Mouse (Mus musculus) liver, embryonic 16.5 days (tissue): ENCODE measurements around the gene Amz2. TPM values are rescaled to one million over a fixed set of nuclear protein-coding genes. Genes with fewer than 3 reads are reported as not detected.

ENCODE experiments used
- ATAC-seq: fragments of 200-750 bp; cut with Nextera tagmentation; 2 replicates; pipeline ENCODE4 v1.8.0; 2017; ENCODE audit warnings: low read depth, mild to moderate bottlenecking, moderate number of reproducible peaks, moderate library complexity
- H3K27ac ChIP-seq: fragments of 300-500 bp; sonication (generic); 2 replicates; pipeline ENCODE4 v1.5.1; 2014; ENCODE audit warnings: mild to moderate bottlenecking, low read length
- H3K27me3 ChIP-seq: fragments of 300-500 bp; sonication (generic); 2 replicates; pipeline ENCODE4 v1.6.1; 2014; ENCODE audit warnings: low read depth, low read length, mixed read lengths; ENCODE audit not compliant: control insufficient read depth, insufficient read depth
- H3K36me3 ChIP-seq: fragments of 300-500 bp; sonication (generic); 2 replicates; pipeline ENCODE4 v1.6.1; 2014; ENCODE audit warnings: mild to moderate bottlenecking; ENCODE audit not compliant: control insufficient read depth, insufficient read depth
- H3K4me1 ChIP-seq: fragments of 300-500 bp; sonication (generic); 2 replicates; pipeline ENCODE4 v1.6.1; 2014; ENCODE audit warnings: low read depth, low read length, mixed read lengths; ENCODE audit not compliant: control insufficient read depth
- H3K4me2 ChIP-seq: fragments of 300-500 bp; sonication (generic); 2 replicates; pipeline ENCODE4 v1.6.1; 2014; ENCODE audit warnings: low read depth, low read length, mixed read lengths
- H3K4me3 ChIP-seq: fragments of 300-500 bp; sonication (generic); 2 replicates; pipeline ENCODE4 v1.5.1; 2014; ENCODE audit warnings: low read depth, mild to moderate bottlenecking, low read length
- H3K9ac ChIP-seq: fragments of 300-500 bp; sonication (generic); 2 replicates; pipeline ENCODE4 v1.6.1; 2014; ENCODE audit warnings: low read depth, low read length
- H3K9me3 ChIP-seq: fragments of 300-500 bp; sonication (generic); replicated peaks from 2 replicates; pipeline ENCODE4 v1.6.1; 2016; ENCODE audit warnings: low read length; ENCODE audit not compliant: control insufficient read depth
- WGBS: fragments of 180-500 bp; shearing (Covaris S2); extraction: QIAGEN DNeasy Blood & Tissue Kit; methylation state at CpG from one replicate; pipeline ENCODE4 v1.1.7; 2014; ENCODE audit not compliant: insufficient replicate concordance; 5-methylcytosine and 5-hydroxymethylcytosine counted together
- polyA plus RNA-seq: library from polyadenylated mRNA; unstranded; fragments of >200 nt; fragmentation: Nextera tagmentation; extraction: Ambion mirVana; gene quantifications from 2 replicates; pipeline ENCODE4 v1.2.1, GENCODE M21; 2015

Gene Amz2
- polyA plus RNA-seq, 1 experiment from 2014 or later = 11.4 TPM

DNA sequence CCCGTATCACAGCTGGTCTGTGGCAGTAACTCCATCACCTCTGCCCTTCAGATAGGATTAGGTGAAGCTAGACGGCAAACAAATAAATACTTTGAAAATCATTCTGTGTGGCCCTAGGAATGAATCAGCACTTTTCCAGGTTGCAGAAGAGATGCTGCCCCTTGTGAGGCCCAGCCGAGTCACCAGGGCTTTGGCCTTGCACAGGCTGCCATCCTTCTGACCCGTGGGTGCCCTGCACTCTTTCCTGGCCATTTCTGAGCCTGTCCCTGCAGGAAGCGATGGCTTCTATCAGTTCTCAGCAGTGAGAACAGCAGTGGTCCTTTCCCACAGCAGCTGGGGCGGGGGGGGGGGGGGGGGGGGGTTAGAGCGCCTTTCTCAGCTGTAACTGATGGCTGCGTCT, 11.1 kb downstream of the Amz2 start:
- Histone ChIP-seq H3K4me2 (no peak overlapping the region), H3K4me3 (no peak overlapping the region), H3K9me3 (no peaks in the 10 kb centered on the region), H3K27me3 (no peaks in the 10 kb centered on the region), H3K9ac (no peak overlapping the region), H3K36me3 (peaks cover 7% of the 10 kb centered on the region), H3K4me1 (peaks cover 17% of the 10 kb centered on the region), H3K27ac (no peak overlapping the region)
- 55% methylated on average over 8 of the region's 8 CpGs for WGBS
- no peak for ATAC-seq

DNA sequence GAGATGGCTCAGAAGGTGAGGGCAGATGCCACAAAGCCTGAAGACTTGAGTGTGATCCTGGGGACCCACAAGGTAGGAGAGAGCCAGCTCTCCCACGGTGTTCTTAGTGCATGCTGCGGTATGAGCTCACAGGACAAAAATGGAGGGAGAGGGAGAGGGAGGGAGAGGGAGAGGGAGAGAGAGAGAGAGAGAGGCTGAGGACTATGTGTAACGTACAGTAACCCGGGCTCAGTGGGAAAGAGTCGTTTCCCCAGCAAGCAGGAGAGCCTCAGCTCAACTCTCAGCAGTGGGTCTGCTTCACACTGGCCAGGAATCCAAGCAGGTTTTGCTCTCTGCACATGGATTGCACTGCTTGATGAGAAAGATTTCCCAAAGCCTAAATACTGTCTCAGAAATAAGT, 13.5 kb downstream of the Amz2 start:
- 35% methylated on average over 5 of the region's 5 CpGs for WGBS
- no peaks in the 10 kb centered on the region for H3K9me3 ChIP-seq
- no peak overlapping the region for H3K9ac ChIP-seq
- H3K4me1 ChIP-seq = peaks cover 23% of the 10 kb centered on the region
- no peak overlapping the region; the same call in 1 of the 2 replicates for H3K27ac ChIP-seq
- peaks cover 7% of the 10 kb centered on the region; the same call in 1 of the 2 replicates for H3K36me3 ChIP-seq
- no peak overlapping the region; the same call in 1 of the 2 replicates for H3K4me3 ChIP-seq
- ATAC-seq = no peak
- no peaks in the 10 kb centered on the region for H3K27me3 ChIP-seq
- H3K4me2 ChIP-seq = peak overlapping the region; percentile 86

DNA sequence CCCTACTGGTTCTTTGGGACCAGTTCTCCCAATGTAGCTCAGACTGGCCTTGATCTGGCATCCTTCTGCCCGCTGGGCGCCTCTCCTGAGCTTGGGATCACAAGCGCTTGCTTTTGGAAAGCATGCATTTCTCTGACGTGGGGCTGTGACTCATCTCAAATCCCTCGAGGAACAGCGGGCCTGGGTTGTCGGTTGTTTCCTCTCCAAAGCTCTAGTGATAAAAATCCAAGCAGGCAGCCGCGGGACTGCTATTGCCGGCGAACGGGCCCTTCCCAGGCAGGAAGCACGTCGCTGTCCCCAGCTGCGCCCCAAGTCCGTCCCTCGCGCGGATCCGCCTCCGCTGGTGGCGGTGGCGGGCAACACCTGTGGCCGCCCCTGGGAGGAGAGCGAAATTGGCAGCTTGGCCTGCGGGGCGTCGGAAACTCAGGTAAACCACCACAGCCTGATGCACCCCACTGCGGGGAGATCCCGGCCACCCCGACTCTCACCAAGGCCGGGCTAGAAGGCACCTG, 14.1 kb downstream of the Amz2 start:
- H3K27ac ChIP-seq = peak overlapping the region; percentile 10; the same call in 1 of the 2 replicates
- WGBS = 3% methylated on average over 32 of the region's 32 CpGs
- H3K4me3 ChIP-seq = peak overlapping the region; percentile 66
- no peaks in the 10 kb centered on the region for H3K9me3 ChIP-seq
- peak; percentile 80 for ATAC-seq
- peaks cover 23% of the 10 kb centered on the region for H3K4me1 ChIP-seq
- 0 out of 2 replicates have a peak, but pooled peaks cover 4% of the 10 kb centered on the region for H3K36me3 ChIP-seq
- peak overlapping the region; percentile 86 for H3K4me2 ChIP-seq
- no peaks in the 10 kb centered on the region for H3K27me3 ChIP-seq
- peak overlapping the region; percentile 69 for H3K9ac ChIP-seq

DNA sequence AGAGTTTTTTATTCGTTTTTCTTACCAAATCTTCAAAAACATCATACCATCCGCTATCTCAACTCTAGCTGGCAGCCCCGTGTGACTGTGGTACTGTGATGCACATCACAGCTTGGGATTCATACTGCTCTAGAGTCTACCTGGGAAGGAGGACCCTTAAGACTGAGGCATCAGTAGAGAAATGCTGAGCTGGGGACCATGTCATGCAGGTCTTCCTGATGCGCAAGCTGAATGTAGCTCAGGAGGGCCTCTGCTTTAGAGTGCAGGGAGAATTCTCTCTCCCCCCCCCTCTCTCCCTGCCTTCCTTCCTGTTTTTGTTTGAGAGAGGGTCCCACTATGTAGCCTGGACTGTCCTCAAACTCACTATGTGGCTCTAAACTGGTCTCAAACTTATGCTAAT, 14.9 kb downstream of the Amz2 start:
- peaks cover 23% of the 10 kb centered on the region for H3K4me1 ChIP-seq
- no peak overlapping the region for H3K27ac ChIP-seq
- H3K4me3 ChIP-seq = peak overlapping the region; percentile 66
- ATAC-seq = no peak
- H3K27me3 ChIP-seq = no peaks in the 10 kb centered on the region
- no peaks in the 10 kb centered on the region for H3K9me3 ChIP-seq
- H3K9ac ChIP-seq = peak overlapping the region; percentile 69
- WGBS = 42% methylated on average over 4 of the region's 4 CpGs
- peak overlapping the region; percentile 86 for H3K4me2 ChIP-seq
- no peaks in the 10 kb centered on the region for H3K36me3 ChIP-seq

DNA sequence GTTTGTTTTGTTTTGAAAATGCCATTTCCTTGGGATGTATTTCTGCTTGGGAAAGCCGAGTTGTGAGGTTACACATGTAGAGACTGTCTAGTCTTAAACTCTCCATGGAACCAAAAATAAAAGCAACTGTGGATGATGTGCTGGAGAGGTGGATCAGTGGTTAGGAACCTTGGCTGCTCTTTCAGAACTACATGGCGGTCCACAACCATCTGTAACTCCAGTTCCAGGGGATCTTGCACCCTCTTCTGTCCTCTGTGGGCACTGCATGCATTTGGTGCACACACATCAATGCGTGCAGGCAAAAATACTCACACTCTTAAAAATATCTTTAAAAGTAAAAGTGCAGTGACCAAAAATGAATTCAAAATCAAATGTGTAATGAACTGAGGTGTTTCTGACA, 15.4 kb downstream of the Amz2 start:
- Histone ChIP-seq H3K4me3 (no peak overlapping the region), H3K36me3 (no peaks in the 10 kb centered on the region), H3K9me3 (no peaks in the 10 kb centered on the region), H3K9ac (no peak overlapping the region), H3K27me3 (no peaks in the 10 kb centered on the region), H3K4me2 (no peak overlapping the region), H3K27ac (no peak overlapping the region), H3K4me1 (peaks cover 23% of the 10 kb centered on the region)
- 53% methylated on average over 3 of the region's 3 CpGs for WGBS
- ATAC-seq = no peak

DNA sequence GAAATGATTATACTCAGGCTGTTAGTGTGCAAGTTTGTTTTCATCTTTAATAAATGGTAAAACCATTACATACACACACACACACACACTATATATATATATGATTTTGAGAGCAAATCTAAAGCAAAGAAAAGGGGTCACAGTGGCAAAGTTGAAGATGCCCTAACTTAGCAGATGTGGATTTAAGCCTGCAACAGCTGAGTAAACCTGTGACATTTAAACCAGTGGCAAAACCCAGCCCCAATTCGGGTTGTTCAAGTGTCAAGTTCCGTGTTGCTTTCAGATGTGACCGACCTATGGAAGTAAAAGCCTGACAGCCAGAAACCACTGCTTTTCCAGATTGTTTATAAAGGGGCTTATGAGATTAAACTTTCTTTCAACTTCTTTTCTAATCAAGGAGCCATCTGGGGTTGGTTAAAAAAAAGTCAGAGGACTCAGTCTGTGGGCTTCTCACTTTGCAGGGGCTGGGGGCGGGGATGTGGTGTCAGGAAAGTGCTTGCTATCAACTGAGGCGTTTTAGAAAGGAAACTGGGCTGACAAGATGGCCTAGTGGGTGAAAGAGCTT, 16.5 kb downstream of the Amz2 start:
- 44% methylated on average over 5 of the region's 5 CpGs for WGBS
- Histone ChIP-seq H3K36me3 (no peaks in the 10 kb centered on the region), H3K4me2 (no peak overlapping the region), H3K9ac (no peak overlapping the region), H3K9me3 (no peaks in the 10 kb centered on the region), H3K4me1 (peaks cover 23% of the 10 kb centered on the region), H3K27ac (no peak overlapping the region), H3K27me3 (no peaks in the 10 kb centered on the region), H3K4me3 (no peak overlapping the region)
- no peak for ATAC-seq

DNA sequence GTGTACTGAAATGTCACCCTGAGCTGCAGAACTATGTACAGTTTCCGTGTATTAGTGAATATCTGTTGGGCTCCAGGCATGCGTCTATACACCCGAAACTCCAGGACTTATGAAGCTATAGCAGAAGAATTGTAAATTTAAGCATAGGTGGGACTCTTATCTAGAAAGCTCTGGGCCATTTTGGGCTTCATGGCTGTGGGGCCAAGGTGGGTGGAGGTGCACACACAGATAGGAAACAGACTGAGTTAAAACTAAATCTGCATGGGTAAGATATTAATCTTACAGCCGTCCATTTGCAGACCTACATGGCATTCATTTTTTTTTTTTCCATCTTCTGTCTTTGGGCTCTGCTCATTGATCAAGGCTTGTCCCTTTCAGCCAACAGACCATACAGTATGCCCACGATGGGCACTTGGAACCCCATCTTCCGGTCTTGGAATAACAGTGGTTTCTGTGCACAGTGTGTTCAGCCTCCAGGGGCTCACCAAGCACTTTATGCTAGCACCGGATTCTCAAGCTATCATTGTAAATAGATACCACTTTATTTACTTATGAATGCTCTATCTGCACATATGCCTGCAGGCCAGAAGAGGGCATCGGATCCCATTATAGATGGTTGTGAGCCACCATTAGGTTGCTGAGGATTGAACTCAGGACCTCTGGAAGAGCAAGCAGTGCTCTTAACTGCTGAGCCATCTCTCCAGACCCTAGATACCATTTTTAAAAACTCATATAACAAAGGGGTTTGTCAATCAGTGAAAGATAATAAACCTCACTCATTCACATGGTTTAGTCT, 17.9 kb downstream of the Amz2 start:
- Histone ChIP-seq H3K36me3 (no peaks in the 10 kb centered on the region), H3K9me3 (no peaks in the 10 kb centered on the region), H3K9ac (no peak overlapping the region), H3K4me1 (peaks cover 23% of the 10 kb centered on the region), H3K27ac (no peak overlapping the region), H3K27me3 (no peaks in the 10 kb centered on the region), H3K4me3 (no peak overlapping the region), H3K4me2 (no peak overlapping the region)
- ATAC-seq = no peak
- 59% methylated on average over 8 of the region's 8 CpGs for WGBS

DNA sequence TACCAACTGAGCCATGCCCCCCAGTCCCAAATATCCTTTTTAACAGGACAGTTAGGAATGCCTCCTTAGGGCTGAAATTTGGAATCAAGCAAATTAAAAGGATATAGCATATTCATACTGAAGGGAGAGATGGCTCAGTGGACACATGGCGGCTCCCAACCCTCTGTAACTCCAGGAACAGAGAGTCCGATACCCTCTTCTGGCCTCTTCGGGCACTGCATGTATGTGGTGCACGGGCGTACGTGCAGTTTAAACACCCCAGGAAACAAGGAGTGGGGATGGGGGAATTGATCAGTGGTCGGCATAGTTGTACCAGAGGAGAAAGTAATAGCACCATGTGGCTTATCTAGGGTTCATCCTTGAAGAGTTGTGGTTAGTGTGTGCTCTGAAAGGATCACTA, 18.9 kb downstream of the Amz2 start:
- Histone ChIP-seq H3K4me2 (no peak overlapping the region), H3K4me1 (peaks cover 19% of the 10 kb centered on the region), H3K36me3 (peaks cover 1% of the 10 kb centered on the region), H3K9me3 (no peaks in the 10 kb centered on the region), H3K27ac (no peak overlapping the region), H3K4me3 (no peak overlapping the region), H3K9ac (no peak overlapping the region), H3K27me3 (no peaks in the 10 kb centered on the region)
- no peak for ATAC-seq
- 48% methylated on average over 7 of the region's 7 CpGs for WGBS

DNA sequence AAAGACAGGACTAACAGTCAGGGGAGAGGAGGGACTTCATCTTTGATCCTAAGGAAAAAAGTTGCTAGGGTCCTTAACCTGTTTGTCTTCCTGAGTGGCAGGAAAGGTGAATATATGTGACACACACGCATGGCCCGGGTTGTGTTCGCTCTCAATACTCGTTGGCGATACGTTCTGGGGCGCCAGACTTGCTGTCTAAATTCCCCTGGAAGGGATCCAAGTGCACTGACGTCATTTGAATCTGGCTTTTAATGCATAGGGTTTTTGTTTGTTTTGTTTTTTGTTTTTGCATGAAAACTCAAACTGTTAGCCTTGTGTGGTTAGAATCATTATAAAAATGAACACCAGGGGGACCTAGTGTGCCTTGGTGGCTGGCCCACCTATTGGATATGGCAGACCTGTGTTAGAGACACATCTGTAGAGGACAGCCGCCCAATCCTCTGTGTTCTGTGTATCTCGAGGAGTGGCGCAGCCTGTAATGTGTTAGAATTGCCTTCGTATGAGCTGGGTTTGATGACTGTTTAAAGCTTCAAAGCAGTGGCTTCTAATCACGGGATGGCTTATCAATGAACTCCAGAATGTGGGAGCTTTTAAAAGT, 19.8 kb downstream of the Amz2 start:
- peaks cover 8% of the 10 kb centered on the region for H3K36me3 ChIP-seq
- H3K4me1 ChIP-seq = peaks cover 10% of the 10 kb centered on the region
- no peaks in the 10 kb centered on the region for H3K9me3 ChIP-seq
- WGBS = 41% methylated on average over 13 of the region's 13 CpGs
- H3K4me2 ChIP-seq = no peak overlapping the region
- no peak overlapping the region for H3K4me3 ChIP-seq
- peak; percentile 80 for ATAC-seq
- no peaks in the 10 kb centered on the region for H3K27me3 ChIP-seq
- no peak overlapping the region for H3K9ac ChIP-seq
- no peak overlapping the region for H3K27ac ChIP-seq
